Mouse (Mus musculus): ENCODE data around the gene Nkx2-3. TPM values are rescaled to one million over a fixed set of nuclear protein-coding genes. Genes with fewer than 3 reads are reported as not detected.

The Nkx2-3 gene
- total RNA-seq, 2 experiments from 2014 or later = not detected

GRCm38 (mm10) chr19:43619916-43620479 lies 7.9 kb downstream of the Nkx2-3 start:
- no peak for DNase-seq

GRCm38 (mm10) chr19:43623913-43624312 lies 11.8 kb downstream of the Nkx2-3 start:
- DNase-seq = peak; percentile 28

GRCm38 (mm10) chr19:43626160-43626559 lies 14.0 kb downstream of the Nkx2-3 start:
- no peak for DNase-seq

GRCm38 (mm10) chr19:43627345-43627744 lies 15.2 kb downstream of the Nkx2-3 start:
- DNase-seq = no peak

- DNase-seq = no peak
These were observed 17.0 kb downstream of the Nkx2-3 start for GRCm38 (mm10) chr19:43629088-43629487.

GRCm38 (mm10) chr19:43630466-43631251 lies 18.5 kb downstream of the Nkx2-3 start:
- DNase-seq = peak; percentile 88

- no peak for DNase-seq
These were observed 29.7 kb downstream of the Nkx2-3 start for GRCm38 (mm10) chr19:43641833-43642232.

GRCm38 (mm10) chr19:43642843-43643242 lies 30.7 kb downstream of the Nkx2-3 start:
- DNase-seq = no peak

GRCm38 (mm10) chr19:43645508-43645907 lies 33.4 kb downstream of the Nkx2-3 start:
- DNase-seq = no peak

GRCm38 (mm10) chr19:43646852-43647251 lies 34.7 kb downstream of the Nkx2-3 start:
- no peak for DNase-seq

GRCm38 (mm10) chr19:43647261-43647660 lies 35.1 kb downstream of the Nkx2-3 start:
- no peak for DNase-seq

- DNase-seq = no peak
These were observed 36.2 kb downstream of the Nkx2-3 start for GRCm38 (mm10) chr19:43648343-43648742.

- DNase-seq = no peak
These were observed 39.2 kb downstream of the Nkx2-3 start for GRCm38 (mm10) chr19:43651241-43651785.

GRCm38 (mm10) chr19:43655735-43656492 lies 43.8 kb downstream of the Nkx2-3 start:
- DNase-seq = peak; percentile 68

GRCm38 (mm10) chr19:43659632-43660031 lies 47.5 kb downstream of the Nkx2-3 start:
- no peak for DNase-seq

GRCm38 (mm10) chr19:43660774-43661173 lies 48.6 kb downstream of the Nkx2-3 start:
- no peak for DNase-seq

- DNase-seq = peak; percentile 41
These were observed 50.2 kb downstream of the Nkx2-3 start for GRCm38 (mm10) chr19:43662176-43662967.

GRCm38 (mm10) chr19:43663471-43663870 lies 51.3 kb downstream of the Nkx2-3 start:
- DNase-seq = no peak

All from heart, postnatal 4 days (tissue).